Mouse (Mus musculus): ENCODE measurements at regions not wholly inside any gene's neighbourhood (a gene's known extent, or its start where the extent isn't known, plus 50 kb on each side); places are given as distances from the start of the nearest gene placed in this dataset.

- TF ChIP-seq POLR2A (IDR thresholded peaks at IDR 0.05; ENCODE audit: low read depth, low read length) (no peak), CTCF (conservative IDR thresholded peaks at IDR 0.05; ENCODE audit: insufficient read depth, insufficient read length, low read depth, low read length) (no peak)
Observed at GRCm38 (mm10) chr15:96169726-96170467, 117.4 kb upstream of the Arid2 start.

All from kidney, adult 2 months (tissue).